Mouse (Mus musculus) erythroblast, embryonic 14.5 days (primary cell): ENCODE data around the gene Rtcb. TPM values are rescaled to one million over a fixed set of nuclear protein-coding genes. Genes with fewer than 3 reads are reported as not detected.

Experiments
- H3K27me3 ChIP-seq: 2 replicates; pipeline ENCODE4 v1.6.1; 2012; ENCODE audit warnings: inconsistent platforms; ENCODE audit not compliant: control insufficient read depth
- H3K36me3 ChIP-seq: 2 replicates; pipeline ENCODE4 v1.6.1; 2012; ENCODE audit warnings: mild to moderate bottlenecking, inconsistent platforms; ENCODE audit not compliant: control insufficient read depth
- H3K4me1 ChIP-seq: 2 replicates; pipeline ENCODE4 v1.6.1; 2012; ENCODE audit warnings: inconsistent platforms; ENCODE audit not compliant: control insufficient read depth
- H3K4me3 ChIP-seq: replicated peaks from 2 replicates; pipeline ENCODE3; 2012; ENCODE audit warnings: moderate library complexity, mild to moderate bottlenecking, inconsistent platforms
- H3K9me3 ChIP-seq: 2 replicates; pipeline ENCODE4 v1.6.1; 2012; ENCODE audit warnings: low read length, inconsistent platforms, mixed read lengths; ENCODE audit not compliant: control insufficient read depth
- GATA1 ChIP-seq: IDR thresholded peaks from 2 replicates; pipeline ENCODE4 v1.6.1; 2012; ENCODE audit warnings: low read length, inconsistent platforms, mixed read lengths
- TAL1 ChIP-seq: IDR thresholded peaks from 3 replicates; pipeline ENCODE4 v1.6.1; 2012; ENCODE audit warnings: low read length, inconsistent platforms, mixed read lengths
- polyA plus RNA-seq: library from polyadenylated mRNA; stranded (reverse); fragments of >175 nt; gene quantifications from 2 replicates; pipeline ENCODE4 v1.2.3, GENCODE M21; 2012

Gene Rtcb
- 2.2 and 2.4 TPM in 2 replicates for polyA plus RNA-seq

DNA sequence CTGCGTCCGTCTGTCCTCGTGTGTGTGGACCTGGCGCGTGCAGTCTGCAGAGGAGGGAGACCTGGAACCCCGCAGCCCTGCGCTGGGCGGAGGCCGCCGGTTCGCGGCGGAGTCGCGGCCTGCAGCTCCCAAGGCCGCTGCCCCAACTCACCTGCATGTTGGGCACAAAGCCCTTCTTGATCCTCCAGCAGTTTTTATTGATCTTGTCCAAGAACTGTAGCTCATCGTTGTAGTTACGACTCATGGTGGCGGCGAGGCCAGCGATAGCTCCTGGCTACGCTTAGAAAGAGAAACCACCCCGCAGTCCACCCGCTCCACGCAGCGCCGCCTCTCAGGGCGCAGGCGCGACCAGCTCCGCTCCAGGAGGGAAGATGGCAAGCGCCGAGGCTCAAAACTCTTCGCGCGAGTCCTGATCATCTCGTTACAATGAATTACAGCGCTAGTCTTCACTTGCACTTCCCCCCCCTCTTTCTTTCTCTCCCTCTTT lies at the start of gene Rtcb:
Rtcb (minus strand) TSS at position 360 of the 487 bp plus-strand sequence.
- H3K4me3 ChIP-seq = peak within 1 kb of the TSS; percentile 88
- H3K4me1 ChIP-seq = peaks cover 15% of the 10 kb centered on the region
- TF ChIP-seq GATA1 (no peak), TAL1 (no peak)
- H3K27me3 ChIP-seq = peaks cover 11% of the 10 kb centered on the region
- H3K36me3 ChIP-seq = peaks cover 32% of the 10 kb centered on the region
- no peaks in the 10 kb centered on the region for H3K9me3 ChIP-seq

DNA sequence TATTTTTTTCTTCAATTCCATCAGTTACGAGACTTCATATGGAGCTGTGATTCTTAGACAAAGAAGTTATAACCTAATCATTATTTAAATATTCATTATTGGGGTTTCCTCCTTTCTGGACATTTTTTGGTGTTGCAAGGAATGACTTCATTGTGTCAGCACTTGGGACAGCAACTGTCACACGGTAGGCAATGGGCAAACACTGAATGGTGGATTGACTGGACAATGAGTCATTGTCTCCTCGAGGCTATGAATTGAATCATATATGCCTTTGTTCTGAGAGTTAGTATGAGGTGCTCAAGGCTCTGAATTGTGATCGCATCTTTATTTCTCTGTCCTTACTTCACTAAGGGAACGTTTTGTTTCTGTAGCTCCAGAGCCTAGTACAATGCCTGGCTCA lies 48.8 kb upstream of the Rtcb start:
- Histone ChIP-seq H3K4me3 (no peak overlapping the region), H3K36me3 (no peaks in the 10 kb centered on the region), H3K4me1 (no peaks in the 10 kb centered on the region), H3K27me3 (peaks cover 7% of the 10 kb centered on the region), H3K9me3 (no peaks in the 10 kb centered on the region)
- no peak for TF ChIP-seq GATA1
- TF ChIP-seq TAL1 = no peak

GRCm38 (mm10) chr10:86000447-86000846 lies 42.8 kb upstream of the Rtcb start:
- H3K27me3 ChIP-seq = no peaks in the 10 kb centered on the region
- H3K4me3 ChIP-seq = no peak overlapping the region
- H3K36me3 ChIP-seq = no peaks in the 10 kb centered on the region
- H3K4me1 ChIP-seq = no peaks in the 10 kb centered on the region
- no peaks in the 10 kb centered on the region for H3K9me3 ChIP-seq
- TF ChIP-seq TAL1 (no peak), GATA1 (no peak)

DNA sequence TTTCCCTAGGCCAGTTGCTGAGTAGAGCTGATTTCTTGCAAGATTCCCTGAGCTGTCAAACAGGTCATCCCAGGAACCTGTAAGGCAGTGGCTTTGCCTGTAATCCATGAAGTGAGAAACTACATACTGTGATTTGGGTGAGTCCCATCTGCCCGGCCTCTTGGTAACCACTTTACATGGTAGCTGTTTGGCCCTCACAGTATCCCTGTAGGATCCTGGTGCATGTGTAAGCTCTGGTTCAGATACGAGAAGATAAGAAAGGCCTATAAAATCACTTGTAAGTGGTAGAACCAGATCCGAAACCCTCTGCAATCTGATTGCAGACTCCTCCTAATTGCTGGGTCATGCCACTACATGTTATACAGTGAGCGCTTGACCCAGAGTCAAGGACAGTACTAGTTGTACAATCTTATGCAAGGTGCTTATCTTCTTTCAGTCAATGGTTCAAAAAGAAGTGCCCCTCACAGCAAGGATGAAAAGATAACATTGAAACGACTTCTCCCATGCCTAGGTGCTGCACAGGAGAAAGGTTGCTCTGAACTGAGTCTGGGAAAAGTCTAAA lies 37.0 kb upstream of the Rtcb start:
- H3K36me3 ChIP-seq = no peaks in the 10 kb centered on the region
- no peak overlapping the region for H3K4me3 ChIP-seq
- TF ChIP-seq TAL1 (no peak), GATA1 (no peak)
- no peaks in the 10 kb centered on the region for H3K27me3 ChIP-seq
- H3K9me3 ChIP-seq = no peaks in the 10 kb centered on the region
- no peaks in the 10 kb centered on the region for H3K4me1 ChIP-seq

GRCm38 (mm10) chr10:85993836-85994235 lies 36.2 kb upstream of the Rtcb start:
- H3K9me3 ChIP-seq = no peaks in the 10 kb centered on the region
- no peaks in the 10 kb centered on the region for H3K36me3 ChIP-seq
- no peak overlapping the region for H3K4me3 ChIP-seq
- no peak for TF ChIP-seq TAL1
- no peak for TF ChIP-seq GATA1
- H3K27me3 ChIP-seq = no peaks in the 10 kb centered on the region
- H3K4me1 ChIP-seq = no peaks in the 10 kb centered on the region

- Histone ChIP-seq H3K4me3 (no peak overlapping the region), H3K27me3 (no peaks in the 10 kb centered on the region), H3K36me3 (no peaks in the 10 kb centered on the region), H3K4me1 (no peaks in the 10 kb centered on the region), H3K9me3 (no peaks in the 10 kb centered on the region)
- TF ChIP-seq TAL1 (no peak), GATA1 (no peak)
Observed at GRCm38 (mm10) chr10:85992412-85992811, 34.8 kb upstream of the Rtcb start.

GRCm38 (mm10) chr10:85989412-85990115 lies 31.9 kb upstream of the Rtcb start:
- Histone ChIP-seq H3K4me3 (no peak overlapping the region), H3K36me3 (no peaks in the 10 kb centered on the region), H3K4me1 (no peaks in the 10 kb centered on the region), H3K9me3 (no peaks in the 10 kb centered on the region), H3K27me3 (no peaks in the 10 kb centered on the region)
- TF ChIP-seq GATA1 (no peak), TAL1 (no peak)

DNA sequence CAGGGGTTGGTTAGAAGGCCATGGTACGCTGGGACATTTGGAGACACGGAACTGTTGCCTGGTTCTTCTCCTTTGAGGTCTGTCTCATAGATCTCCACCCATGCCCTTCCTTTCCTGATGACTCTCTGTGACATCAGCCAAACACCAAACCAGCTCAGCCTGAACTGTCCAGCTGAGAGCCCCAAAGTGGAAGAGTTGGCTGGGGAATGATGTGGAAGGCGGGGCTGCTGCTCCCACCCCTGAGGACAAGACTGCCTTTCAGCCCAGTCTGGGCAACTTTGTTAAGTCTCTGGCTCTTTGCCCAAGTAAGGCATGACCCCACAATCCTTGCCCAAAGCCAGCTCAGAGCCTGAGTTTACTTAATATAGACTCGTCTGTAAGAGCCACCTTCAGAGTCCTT lies 15.3 kb upstream of the Rtcb start:
- no peak for TF ChIP-seq TAL1
- TF ChIP-seq GATA1 = no peak
- Histone ChIP-seq H3K4me1 (no peaks in the 10 kb centered on the region), H3K4me3 (no peak overlapping the region), H3K36me3 (no peaks in the 10 kb centered on the region), H3K9me3 (no peaks in the 10 kb centered on the region), H3K27me3 (no peaks in the 10 kb centered on the region)

- Histone ChIP-seq H3K4me3 (no peak overlapping the region), H3K36me3 (no peaks in the 10 kb centered on the region), H3K27me3 (no peaks in the 10 kb centered on the region), H3K4me1 (no peaks in the 10 kb centered on the region), H3K9me3 (no peaks in the 10 kb centered on the region)
- TF ChIP-seq GATA1 (no peak), TAL1 (no peak)
Observed at GRCm38 (mm10) chr10:85971826-85972225, 14.2 kb upstream of the Rtcb start.
